Mouse (Mus musculus) lung, adult 2 months (tissue): Measurements from ENCODE around the gene Tnik. TPM values are rescaled to one million over a fixed set of nuclear protein-coding genes. Genes with fewer than 3 reads are reported as not detected.

Experiments used
- DNase-seq: peaks from one replicate; pipeline ENCODE4 v3.0.0; 2022
- H3K4me1 ChIP-seq: fragments of 200-500 bp; 2 replicates; pipeline ENCODE4 v1.6.1; 2011; ENCODE audit warnings: low read length; ENCODE audit not compliant: control insufficient read depth, insufficient read depth
- H3K4me3 ChIP-seq: fragments of 200-500 bp; replicated peaks from 2 replicates; pipeline ENCODE3; 2011; ENCODE audit warnings: low read depth, mild to moderate bottlenecking, control low read depth, low read length; ENCODE audit errors: extremely low read depth
- CTCF ChIP-seq: fragments of 200-500 bp; IDR thresholded peaks from 2 replicates; pipeline ENCODE4 v1.5.1; 2011; ENCODE audit warnings: mild to moderate bottlenecking, low read length, control low read depth; ENCODE audit not compliant: insufficient read depth
- POLR2A ChIP-seq: fragments of 200-500 bp; IDR thresholded peaks from 2 replicates; pipeline ENCODE4 v1.6.1; 2011; ENCODE audit warnings: low read depth, mild to moderate bottlenecking, control low read depth, low read length, borderline replicate concordance; ENCODE audit errors: extremely low read depth
- WGBS: fragments of 180-500 bp; shearing (Covaris S2); methylation state at CpG from one replicate; pipeline ENCODE4 v1.1.7; 2018; 5-methylcytosine and 5-hydroxymethylcytosine counted together
- polyA plus RNA-seq: library from polyadenylated mRNA; depleted of rRNA; stranded (reverse); fragments of >200 nt; gene quantifications from 2 replicates; pipeline ENCODE4 v1.2.3, GENCODE M21; 2012

Tnik gene
- polyA plus RNA-seq, 1 experiment = 11.8 TPM

DNA sequence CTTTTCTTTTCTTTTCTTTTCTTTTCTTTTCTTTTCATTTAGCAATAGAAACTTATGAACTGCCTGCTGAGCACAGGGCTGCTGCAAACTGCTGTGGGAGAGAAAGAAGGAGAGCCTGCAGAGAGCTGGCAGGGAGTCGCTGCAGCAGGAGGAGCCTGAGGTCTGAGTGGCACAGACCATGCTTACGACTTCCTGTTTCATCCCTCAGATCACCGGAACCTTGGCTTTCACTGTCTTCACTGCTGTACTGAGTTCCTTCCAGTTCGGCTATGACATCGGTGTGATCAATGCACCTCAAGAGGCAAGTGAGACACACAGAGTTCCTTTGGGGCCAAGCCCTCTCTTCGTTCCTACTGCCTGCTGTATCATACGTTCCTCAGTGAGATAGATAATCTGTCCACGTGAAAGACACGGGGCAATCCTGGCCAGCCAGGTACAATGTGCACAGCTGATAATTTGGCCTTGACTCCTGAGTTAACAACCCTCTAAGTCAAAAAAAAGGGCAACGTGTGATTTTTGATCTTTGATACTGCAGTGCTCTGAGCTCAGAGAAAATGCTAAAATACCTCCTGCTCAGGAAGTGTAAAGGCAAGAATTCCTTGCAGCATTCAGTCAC lies 442.6 kb downstream of the Tnik start:
- WGBS = 49% methylated on average over 10 of the region's 10 CpGs
- TF ChIP-seq CTCF (no peak), POLR2A (no peak)
- Histone ChIP-seq H3K4me3 (peak overlapping the region; percentile 21), H3K4me1 (no peaks in the 10 kb centered on the region)
- DNase-seq = no peak

DNA sequence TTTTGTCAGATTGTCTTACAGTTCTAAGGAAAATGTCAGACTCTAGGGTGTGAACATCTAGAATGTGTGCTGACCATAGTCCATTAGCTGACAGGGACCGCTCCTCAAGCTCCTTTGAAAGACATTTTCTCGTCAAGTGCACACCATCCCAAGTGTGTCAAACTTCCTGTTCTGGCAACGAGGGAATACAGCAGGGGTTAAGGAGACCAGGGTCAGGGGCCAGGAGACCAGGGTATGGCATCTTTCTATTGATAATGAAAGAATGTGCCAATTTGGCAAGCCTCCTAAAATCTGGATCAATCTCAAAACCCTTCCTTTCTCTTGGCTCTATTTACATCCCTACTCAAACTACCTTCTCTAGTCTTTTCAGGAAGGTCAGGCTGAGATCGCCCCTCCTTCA lies 443.7 kb downstream of the Tnik start:
- Histone ChIP-seq H3K4me1 (no peaks in the 10 kb centered on the region), H3K4me3 (no peak overlapping the region)
- DNase-seq = no peak
- no peak for TF ChIP-seq POLR2A
- no peak for TF ChIP-seq CTCF
- WGBS = 66% methylated on average over 4 of the region's 4 CpGs

DNA sequence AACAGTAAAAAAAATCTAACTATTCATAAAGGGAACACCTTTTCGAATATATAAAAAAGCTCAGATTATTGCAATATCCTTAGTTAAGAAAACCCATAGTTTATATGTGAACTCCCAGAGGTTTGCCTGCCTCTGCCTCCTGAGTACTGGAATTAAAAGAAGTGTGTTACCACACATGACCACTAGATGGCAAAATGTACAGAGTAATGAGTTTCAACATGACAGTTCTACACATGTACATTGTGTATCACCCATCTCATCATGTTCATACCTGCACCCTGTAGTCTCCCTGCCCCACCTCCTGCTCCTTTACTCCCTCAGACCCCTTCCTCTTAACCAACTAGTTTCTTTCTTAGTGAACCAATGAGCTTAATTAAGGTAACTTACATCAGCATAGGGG lies 446.7 kb downstream of the Tnik start:
- H3K4me3 ChIP-seq = no peak overlapping the region
- no peaks in the 10 kb centered on the region for H3K4me1 ChIP-seq
- no peak for DNase-seq
- TF ChIP-seq POLR2A = no peak
- peak; percentile 34 for TF ChIP-seq CTCF
- WGBS = 65% methylated on average over 1 of the region's 1 CpGs

DNA sequence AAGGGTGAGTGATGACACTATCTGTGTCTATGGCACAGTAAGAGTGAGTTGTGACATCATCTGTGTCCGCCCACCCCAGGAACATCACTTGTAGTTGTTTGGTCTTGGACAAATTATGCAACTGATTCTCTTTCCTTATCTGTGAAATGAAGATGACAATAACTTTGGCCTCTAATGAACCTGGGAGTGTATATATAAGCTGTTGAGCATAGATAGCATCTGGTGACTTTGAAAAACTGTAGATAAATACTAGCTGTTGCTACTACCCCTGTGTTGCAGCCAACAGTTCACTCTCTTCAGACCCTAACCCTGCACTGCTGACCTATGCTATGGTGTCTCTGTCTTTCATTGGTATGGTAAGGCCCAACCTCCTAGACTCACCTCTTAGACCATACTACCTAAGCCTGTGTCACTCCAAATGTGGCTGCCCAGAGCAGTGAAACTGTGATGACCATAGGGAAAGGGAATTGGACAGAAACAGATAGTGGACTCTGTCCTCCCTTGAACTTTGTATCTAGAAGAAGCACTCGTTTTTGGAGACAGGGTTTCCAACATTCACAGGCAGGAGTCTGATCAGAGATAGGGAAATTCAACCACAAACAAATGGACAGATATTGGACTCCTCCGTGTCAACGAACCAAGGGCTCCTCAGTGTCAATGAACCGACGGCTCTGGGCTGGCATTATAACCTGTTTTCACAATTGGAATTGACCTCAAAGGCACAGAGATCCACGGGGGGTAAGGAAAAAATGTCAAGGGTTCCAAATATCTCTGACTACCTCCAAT lies 451.1 kb downstream of the Tnik start:
- Histone ChIP-seq H3K4me3 (no peak overlapping the region), H3K4me1 (no peaks in the 10 kb centered on the region)
- 70% methylated on average over 7 of the region's 7 CpGs for WGBS
- no peak for TF ChIP-seq POLR2A
- no peak for TF ChIP-seq CTCF
- DNase-seq = no peak

DNA sequence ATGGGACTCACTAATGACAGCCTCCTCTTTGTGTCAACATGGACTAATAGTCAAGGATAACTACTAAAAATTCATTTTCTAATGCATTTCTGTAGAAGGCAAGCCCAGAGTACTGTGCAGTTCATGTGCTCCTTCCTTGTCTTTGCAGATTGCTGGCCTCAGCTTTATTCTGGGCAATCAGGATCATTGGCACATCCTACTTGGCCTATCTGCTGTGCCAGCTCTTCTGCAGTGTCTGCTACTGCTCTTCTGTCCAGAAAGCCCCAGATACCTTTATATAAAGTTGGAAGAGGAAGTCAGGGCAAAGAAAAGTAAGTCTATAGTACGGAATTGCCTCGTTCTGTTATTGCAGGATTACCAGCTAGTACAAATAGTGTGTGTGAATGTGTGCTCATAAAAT lies 455.5 kb downstream of the Tnik start:
- WGBS = 90% methylated on average over 2 of the region's 2 CpGs
- H3K4me1 ChIP-seq = no peaks in the 10 kb centered on the region
- TF ChIP-seq CTCF (no peak), POLR2A (no peak)
- DNase-seq = no peak
- H3K4me3 ChIP-seq = no peak overlapping the region

DNA sequence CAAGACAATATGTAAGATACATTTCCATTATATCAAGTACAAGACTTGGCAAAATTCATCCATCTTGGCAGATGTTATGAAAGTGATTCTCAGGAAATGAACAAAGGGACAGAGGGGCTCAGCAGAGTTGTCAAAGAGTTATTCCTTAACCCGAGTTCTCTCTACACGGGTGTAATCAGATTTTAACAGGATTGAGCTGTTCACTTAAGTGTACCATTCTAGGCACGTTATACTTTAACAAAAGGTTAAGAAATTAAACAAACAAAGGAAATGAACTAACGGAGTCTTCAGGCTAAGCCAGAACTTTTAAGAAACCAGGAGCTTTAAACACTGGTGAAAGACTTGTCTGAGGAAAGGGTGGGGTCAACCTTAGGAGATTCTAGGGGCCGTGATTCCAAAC lies 458.2 kb downstream of the Tnik start:
- TF ChIP-seq CTCF = no peak
- no peak for TF ChIP-seq POLR2A
- 27% methylated on average over 5 of the region's 5 CpGs for WGBS
- Histone ChIP-seq H3K4me1 (no peaks in the 10 kb centered on the region), H3K4me3 (no peak overlapping the region)
- no peak for DNase-seq

DNA sequence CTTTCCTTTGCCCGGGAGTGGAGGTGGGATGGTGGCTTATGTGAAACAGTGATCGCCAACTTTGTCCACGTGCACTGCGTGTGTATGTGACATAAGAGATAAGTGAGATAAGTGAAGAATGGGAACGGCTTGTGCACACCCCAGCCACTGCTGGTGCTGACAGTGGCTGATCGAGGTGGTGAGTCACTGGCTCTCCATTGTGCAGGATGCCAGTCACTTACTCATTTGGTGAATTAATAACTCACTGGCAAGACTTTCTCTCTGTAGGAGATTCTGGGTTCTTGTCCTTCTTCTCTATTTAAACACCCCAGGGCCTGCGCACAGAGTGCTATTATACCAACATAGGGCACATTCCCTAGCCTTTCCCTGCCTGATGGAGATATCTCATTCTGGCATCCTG lies 458.8 kb downstream of the Tnik start:
- no peak for TF ChIP-seq POLR2A
- TF ChIP-seq CTCF = no peak
- Histone ChIP-seq H3K4me1 (no peaks in the 10 kb centered on the region), H3K4me3 (no peak overlapping the region)
- DNase-seq = peak; percentile 11
- WGBS = 37% methylated on average over 7 of the region's 7 CpGs

DNA sequence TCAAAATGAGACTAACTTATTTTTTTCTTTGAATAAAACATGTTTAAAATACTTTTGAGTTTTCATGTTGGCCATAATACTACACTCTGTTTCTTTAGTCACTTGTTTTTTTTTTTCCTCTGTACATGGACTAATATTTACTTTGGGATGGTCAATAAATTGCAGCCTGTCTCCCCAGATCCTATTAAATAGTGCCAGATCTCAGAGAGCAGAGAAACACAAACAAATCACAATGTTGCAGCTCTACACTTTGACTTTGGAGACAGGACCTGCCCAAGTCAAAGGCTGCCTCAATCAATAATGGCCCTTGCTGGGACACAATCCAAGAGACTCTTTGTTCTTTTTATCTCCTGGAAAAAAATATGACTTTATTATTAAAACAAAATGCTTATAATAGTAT lies 459.5 kb downstream of the Tnik start:
- no peak for DNase-seq
- TF ChIP-seq CTCF (no peak), POLR2A (no peak)
- Histone ChIP-seq H3K4me3 (no peak overlapping the region), H3K4me1 (no peaks in the 10 kb centered on the region)

DNA sequence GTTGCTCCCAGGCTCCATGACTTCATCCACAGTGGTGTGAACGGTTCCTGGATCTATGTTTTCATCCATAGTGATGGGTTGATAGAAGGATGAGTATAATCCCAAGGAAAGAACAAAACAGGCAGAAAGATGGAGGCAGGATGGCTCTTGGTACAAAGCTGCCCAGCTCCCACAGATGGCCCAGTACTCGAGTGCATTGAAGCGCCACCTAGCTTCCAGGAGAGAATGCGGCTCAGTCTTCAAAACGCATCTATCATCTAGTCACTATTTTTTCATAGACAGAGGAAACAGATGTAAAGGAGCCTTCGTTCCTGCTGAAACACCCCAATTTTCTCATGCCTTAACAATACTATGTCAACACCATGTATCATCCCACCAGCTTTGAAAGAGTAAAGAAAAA lies 460.5 kb downstream of the Tnik start:
- no peak for TF ChIP-seq POLR2A
- 0 out of 2 replicates have a peak, but pooled peaks have one; percentile 14 for TF ChIP-seq CTCF
- H3K4me1 ChIP-seq = no peaks in the 10 kb centered on the region
- no peak overlapping the region for H3K4me3 ChIP-seq
- 73% methylated on average over 6 of the region's 6 CpGs for WGBS
- DNase-seq = no peak

DNA sequence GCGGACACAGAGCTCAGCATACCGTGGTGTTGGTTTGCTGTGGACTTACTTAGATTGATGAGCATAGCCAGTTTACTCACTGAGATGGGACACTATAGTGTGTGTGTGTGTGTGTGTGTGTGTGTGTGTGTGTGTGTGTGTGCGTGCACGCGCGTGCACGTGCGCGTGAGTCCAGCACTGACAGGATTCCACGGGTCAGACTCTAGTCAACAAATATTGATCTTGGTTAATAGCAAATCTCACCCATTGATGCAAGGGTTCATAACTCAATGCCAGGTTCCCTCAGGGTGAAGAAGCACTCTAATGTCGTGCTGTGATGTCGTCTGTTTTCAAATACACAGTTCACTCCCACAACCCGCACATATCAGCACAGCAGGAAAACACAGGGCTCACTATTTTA lies 462.2 kb downstream of the Tnik start:
- no peak for TF ChIP-seq CTCF
- H3K4me1 ChIP-seq = no peaks in the 10 kb centered on the region
- H3K4me3 ChIP-seq = no peak overlapping the region
- 86% methylated on average over 13 of the region's 13 CpGs for WGBS
- no peak for DNase-seq
